Mouse (Mus musculus): ENCODE measurements at regions not wholly inside any gene's neighbourhood (a gene's known extent, or its start where the extent isn't known, plus 50 kb on each side); places are given as distances from the start of the nearest gene placed in this dataset.
"Not testable (repeated sequence)": the region's sequence is repeated elsewhere in the genome, so short reads cannot be mapped to it uniquely, and the experiment has no call there.

- ATAC-seq (ENCODE audit: low FRiP score, low TSS enrichment): 0 out of 2 replicates have a peak, but pooled peaks have one; percentile 23
- Histone ChIP-seq H3K27me3 (ENCODE audit: insufficient read depth, low read length) (no peaks in the 10 kb centered on the region), H3K4me1 (ENCODE audit: insufficient read depth, low read length) (no peaks in the 10 kb centered on the region; the same call in 1 of the 2 replicates), H3K9ac (replicated peaks; ENCODE audit: low read length) (no peak overlapping the region), H3K4me2 (replicated peaks; ENCODE audit: low read depth, low read length) (no peak overlapping the region), H3K4me3 (ENCODE audit: low read length) (no peak overlapping the region), H3K9me3 (ENCODE audit: low read length) (no peaks in the 10 kb centered on the region; the same call in 1 of the 2 replicates), H3K36me3 (ENCODE audit: insufficient read depth, low read length) (no peaks in the 10 kb centered on the region), H3K27ac (ENCODE audit: low read length) (peak overlapping the region; percentile 37; the same call in 1 of the 2 replicates)
- WGBS: 47% methylated on average over 8 of the region's 8 CpGs
Observed at GRCm38 (mm10) chr13:44476901-44477300, 252.4 kb upstream of the Jarid2 start.

GRCm38 (mm10) chr13:44480128-44480527, 249.1 kb upstream of the Jarid2 start:
- 55% methylated on average over 7 of the region's 7 CpGs for WGBS

DNA sequence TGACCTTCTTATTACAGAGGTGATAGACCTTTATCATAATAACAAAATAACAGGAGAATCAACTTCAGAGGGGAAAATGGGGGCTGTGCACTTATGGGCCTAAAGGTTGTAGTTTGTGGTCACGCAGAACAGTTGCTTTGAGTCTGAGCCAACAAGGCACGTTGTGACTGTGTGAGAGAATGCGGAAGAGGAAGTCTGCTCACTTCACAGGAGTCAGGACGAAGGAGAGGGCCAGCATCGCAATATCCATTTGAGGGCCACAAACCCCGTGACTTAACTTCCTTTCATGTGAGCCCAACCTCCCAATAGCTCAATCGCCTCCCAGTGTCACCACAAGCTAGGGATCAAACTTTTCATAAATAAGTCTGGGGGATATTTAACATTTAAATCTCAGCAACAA, 246.6 kb upstream of the Jarid2 start:
- no peaks in the 10 kb centered on the region; the same call in 1 of the 2 replicates for H3K9me3 ChIP-seq (ENCODE audit: low read length)
- H3K4me2 ChIP-seq (replicated peaks; ENCODE audit: low read depth, low read length): no peak overlapping the region
- H3K4me1 ChIP-seq (ENCODE audit: insufficient read depth, low read length): 0 out of 2 replicates have a peak, but pooled peaks cover 4% of the 10 kb centered on the region
- H3K27me3 ChIP-seq (ENCODE audit: insufficient read depth, low read length): no peaks in the 10 kb centered on the region
- no peak overlapping the region for H3K27ac ChIP-seq (ENCODE audit: low read length)
- H3K4me3 ChIP-seq (ENCODE audit: low read length): no peak overlapping the region
- no peaks in the 10 kb centered on the region for H3K36me3 ChIP-seq (ENCODE audit: insufficient read depth, low read length)
- ATAC-seq (ENCODE audit: low FRiP score, low TSS enrichment): no peak
- 78% methylated on average over 7 of the region's 7 CpGs for WGBS
- no peak overlapping the region for H3K9ac ChIP-seq (replicated peaks; ENCODE audit: low read length)

More at GRCm38 (mm10) chr13:44480128-44480527, 249.1 kb upstream of the Jarid2 start:
- no peak overlapping the region for H3K9ac ChIP-seq (replicated peaks; ENCODE audit: low read length)
- no peak for ATAC-seq (ENCODE audit: low FRiP score, low TSS enrichment)
- H3K36me3 ChIP-seq (ENCODE audit: insufficient read depth, low read length): no peaks in the 10 kb centered on the region
- no peak overlapping the region for H3K4me2 ChIP-seq (replicated peaks; ENCODE audit: low read depth, low read length)
- no peak overlapping the region for H3K4me3 ChIP-seq (ENCODE audit: low read length)
- H3K27me3 ChIP-seq (ENCODE audit: insufficient read depth, low read length): no peaks in the 10 kb centered on the region
- H3K9me3 ChIP-seq (ENCODE audit: low read length): no peaks in the 10 kb centered on the region; the same call in 1 of the 2 replicates
- 0 out of 2 replicates have a peak, but pooled peaks cover 4% of the 10 kb centered on the region for H3K4me1 ChIP-seq (ENCODE audit: insufficient read depth, low read length)
- H3K27ac ChIP-seq (ENCODE audit: low read length): no peak overlapping the region

DNA sequence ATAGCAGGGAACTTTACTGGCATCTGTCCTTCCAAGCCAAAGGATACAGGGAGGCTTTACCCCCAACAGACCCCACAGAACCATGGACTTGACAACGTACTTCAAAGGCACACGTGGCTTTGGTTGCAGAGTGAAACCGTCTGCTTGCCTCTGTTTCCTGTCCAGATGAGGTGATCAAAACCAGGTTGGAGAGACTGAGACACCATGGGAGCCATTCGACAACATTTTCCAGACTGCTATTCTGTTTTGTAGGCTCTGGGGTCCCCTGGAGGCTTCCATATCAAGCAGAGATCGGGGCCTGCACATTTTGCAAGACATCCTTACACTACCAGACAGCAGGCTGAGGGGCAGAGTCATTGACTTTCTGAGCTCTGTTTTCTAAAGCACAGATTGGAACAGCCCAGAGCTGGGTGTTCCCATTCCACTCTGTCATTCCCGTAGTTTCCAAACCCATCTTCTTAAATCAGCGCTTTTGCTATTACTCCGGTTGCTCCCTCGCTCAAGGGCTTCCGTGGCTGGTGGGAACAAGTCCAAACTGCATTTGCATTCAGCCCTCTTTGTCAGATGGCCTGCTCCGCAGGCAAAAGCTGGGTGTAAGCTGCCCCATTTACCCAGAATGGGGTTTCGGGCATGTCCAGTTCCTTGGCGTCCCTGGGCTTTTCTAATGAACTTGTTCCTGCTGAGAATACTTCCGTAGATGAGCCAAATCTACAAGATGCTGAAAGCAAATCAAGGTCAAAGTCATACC, 244.5 kb upstream of the Jarid2 start:
- Histone ChIP-seq H3K36me3 (ENCODE audit: insufficient read depth, low read length) (no peaks in the 10 kb centered on the region), H3K9me3 (ENCODE audit: low read length) (no peaks in the 10 kb centered on the region), H3K4me3 (ENCODE audit: low read length) (no peak overlapping the region), H3K27ac (ENCODE audit: low read length) (no peak overlapping the region), H3K27me3 (ENCODE audit: insufficient read depth, low read length) (no peaks in the 10 kb centered on the region), H3K4me2 (replicated peaks; ENCODE audit: low read depth, low read length) (no peak overlapping the region), H3K4me1 (ENCODE audit: insufficient read depth, low read length) (0 out of 2 replicates have a peak, but pooled peaks cover 4% of the 10 kb centered on the region), H3K9ac (replicated peaks; ENCODE audit: low read length) (no peak overlapping the region)
- WGBS: 64% methylated on average over 14 of the region's 14 CpGs
- ATAC-seq (ENCODE audit: low FRiP score, low TSS enrichment): no peak

GRCm38 (mm10) chr13:44490935-44491465, 238.3 kb upstream of the Jarid2 start:
- H3K27me3 ChIP-seq (ENCODE audit: insufficient read depth, low read length): no peaks in the 10 kb centered on the region
- 73% methylated on average over 4 of the region's 4 CpGs for WGBS

GRCm38 (mm10) chr13:44493884-44494283, 235.4 kb upstream of the Jarid2 start:
- WGBS: 37% methylated on average over 3 of the region's 3 CpGs

More at GRCm38 (mm10) chr13:44490935-44491465, 238.3 kb upstream of the Jarid2 start:
- no peak overlapping the region for H3K4me3 ChIP-seq (ENCODE audit: low read length)
- H3K4me1 ChIP-seq (ENCODE audit: insufficient read depth, low read length): peaks cover 13% of the 10 kb centered on the region; the same call in 1 of the 2 replicates
- H3K36me3 ChIP-seq (ENCODE audit: insufficient read depth, low read length): no peaks in the 10 kb centered on the region
- no peak overlapping the region for H3K4me2 ChIP-seq (replicated peaks; ENCODE audit: low read depth, low read length)
- no peaks in the 10 kb centered on the region for H3K9me3 ChIP-seq (ENCODE audit: low read length)
- ATAC-seq (ENCODE audit: low FRiP score, low TSS enrichment): no peak
- H3K9ac ChIP-seq (replicated peaks; ENCODE audit: low read length): no peak overlapping the region
- no peak overlapping the region for H3K27ac ChIP-seq (ENCODE audit: low read length)

DNA sequence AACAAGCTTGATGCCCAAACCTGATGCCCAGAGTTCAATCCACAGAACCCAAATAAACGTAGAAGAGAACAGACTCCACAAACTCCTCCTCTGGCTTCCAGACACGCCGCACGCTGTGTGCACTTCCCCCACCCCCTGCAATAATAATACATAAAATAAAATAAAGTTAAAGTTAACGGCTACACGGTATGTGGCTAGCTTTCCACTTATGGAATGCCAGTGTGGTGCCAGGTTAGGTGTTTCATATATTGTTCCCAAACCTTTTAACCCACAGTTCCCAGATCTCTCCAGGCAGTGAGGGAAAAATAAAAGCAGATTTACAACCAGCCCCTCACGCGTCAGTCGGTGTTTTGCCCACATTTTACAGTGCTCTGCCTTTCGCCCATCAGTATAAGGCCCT, 233.8 kb upstream of the Jarid2 start:
- no peaks in the 10 kb centered on the region for H3K9me3 ChIP-seq (ENCODE audit: low read length)
- 63% methylated on average over 10 of the region's 10 CpGs for WGBS
- no peak overlapping the region for H3K4me3 ChIP-seq (ENCODE audit: low read length)
- H3K4me1 ChIP-seq (ENCODE audit: insufficient read depth, low read length): peaks cover 13% of the 10 kb centered on the region; the same call in 1 of the 2 replicates
- H3K9ac ChIP-seq (replicated peaks; ENCODE audit: low read length): no peak overlapping the region
- no peak for ATAC-seq (ENCODE audit: low FRiP score, low TSS enrichment)
- no peak overlapping the region for H3K27ac ChIP-seq (ENCODE audit: low read length)
- H3K36me3 ChIP-seq (ENCODE audit: insufficient read depth, low read length): no peaks in the 10 kb centered on the region
- no peaks in the 10 kb centered on the region for H3K27me3 ChIP-seq (ENCODE audit: insufficient read depth, low read length)
- H3K4me2 ChIP-seq (replicated peaks; ENCODE audit: low read depth, low read length): no peak overlapping the region

More at GRCm38 (mm10) chr13:44493884-44494283, 235.4 kb upstream of the Jarid2 start:
- Histone ChIP-seq H3K4me2 (replicated peaks; ENCODE audit: low read depth, low read length) (no peak overlapping the region), H3K9me3 (ENCODE audit: low read length) (no peaks in the 10 kb centered on the region), H3K4me1 (ENCODE audit: insufficient read depth, low read length) (peaks cover 13% of the 10 kb centered on the region; the same call in 1 of the 2 replicates), H3K4me3 (ENCODE audit: low read length) (no peak overlapping the region), H3K36me3 (ENCODE audit: insufficient read depth, low read length) (no peaks in the 10 kb centered on the region), H3K9ac (replicated peaks; ENCODE audit: low read length) (no peak overlapping the region), H3K27me3 (ENCODE audit: insufficient read depth, low read length) (no peaks in the 10 kb centered on the region), H3K27ac (ENCODE audit: low read length) (no peak overlapping the region)
- no peak for ATAC-seq (ENCODE audit: low FRiP score, low TSS enrichment)

- no peak overlapping the region for H3K4me3 ChIP-seq (ENCODE audit: low read length)
- H3K9ac ChIP-seq (replicated peaks; ENCODE audit: low read length): no peak overlapping the region
- H3K36me3 ChIP-seq (ENCODE audit: insufficient read depth, low read length): no peaks in the 10 kb centered on the region
- no peak overlapping the region for H3K27ac ChIP-seq (ENCODE audit: low read length)
- no peaks in the 10 kb centered on the region for H3K27me3 ChIP-seq (ENCODE audit: insufficient read depth, low read length)
- ATAC-seq (ENCODE audit: low FRiP score, low TSS enrichment): no peak
- 60% methylated on average over 9 of the region's 9 CpGs for WGBS
- H3K4me2 ChIP-seq (replicated peaks; ENCODE audit: low read depth, low read length): no peak overlapping the region
- H3K9me3 ChIP-seq (ENCODE audit: low read length): no peaks in the 10 kb centered on the region
- H3K4me1 ChIP-seq (ENCODE audit: insufficient read depth, low read length): peaks cover 13% of the 10 kb centered on the region; the same call in 1 of the 2 replicates
Observed at GRCm38 (mm10) chr13:44496596-44496995, 232.7 kb upstream of the Jarid2 start.

- H3K4me2 ChIP-seq (replicated peaks; ENCODE audit: low read depth, low read length); H3K36me3 ChIP-seq (ENCODE audit: insufficient read depth, low read length); H3K9ac ChIP-seq (replicated peaks; ENCODE audit: low read length); H3K27ac ChIP-seq (ENCODE audit: low read length); H3K9me3 ChIP-seq (ENCODE audit: low read length); H3K27me3 ChIP-seq (ENCODE audit: insufficient read depth, low read length); H3K4me3 ChIP-seq (ENCODE audit: low read length); ATAC-seq (ENCODE audit: low FRiP score, low TSS enrichment): not testable (repeated sequence)
- WGBS: 90% methylated on average over 5 of the region's 5 CpGs
- peaks cover 28% of the 10 kb centered on the region for H3K4me1 ChIP-seq (ENCODE audit: insufficient read depth, low read length)
Observed at GRCm38 (mm10) chr13:44500896-44501295, 228.4 kb upstream of the Jarid2 start.

Data from kidney, embryonic 16.5 days (tissue).